Mouse (Mus musculus): ENCODE measurements around the gene Kank1. TPM values are rescaled to one million over a fixed set of nuclear protein-coding genes. Genes with fewer than 3 reads are reported as not detected.

Gene Kank1
- polyA plus RNA-seq, 1 experiment from 2014 or later: 23.0 TPM

DNA sequence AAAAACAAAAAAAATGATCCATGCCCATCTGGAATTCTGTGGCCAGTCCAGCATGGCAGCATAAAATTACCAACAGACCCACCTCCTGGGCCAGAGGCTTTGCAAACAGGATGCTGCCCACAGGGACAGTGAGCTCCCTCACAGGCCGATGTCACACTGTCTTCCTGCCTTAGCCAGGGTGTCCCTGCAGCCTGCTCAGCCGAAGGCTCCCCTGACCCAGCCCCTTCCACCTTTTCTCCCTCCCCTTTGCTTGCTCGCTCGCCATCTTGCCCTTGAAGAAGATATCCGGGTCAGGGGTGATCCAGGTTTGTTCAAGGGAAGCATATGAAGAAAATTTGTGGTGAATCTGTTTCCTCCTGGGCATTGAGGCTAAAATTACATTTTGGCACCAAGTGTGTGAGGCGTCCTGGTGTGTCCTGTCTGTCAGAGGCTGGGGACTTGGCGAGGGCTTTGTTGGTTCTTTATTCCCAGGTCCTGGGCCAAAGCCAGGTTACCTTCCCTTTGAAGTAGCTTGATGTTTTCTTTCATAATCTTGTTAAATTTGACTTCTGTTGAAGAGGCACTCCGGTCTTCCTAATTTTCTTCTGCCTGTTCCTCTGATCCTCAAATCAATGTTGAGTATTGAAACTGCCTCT, 121.8 kb downstream of the Kank1 start:
- ATAC-seq (ENCODE audit: low FRiP score, low TSS enrichment): no peak
- H3K27ac ChIP-seq (ENCODE audit: low read depth, low read length): no peak overlapping the region
- peaks cover 13% of the 10 kb centered on the region; the same call in 1 of the 2 replicates for H3K4me1 ChIP-seq (ENCODE audit: control insufficient read depth, insufficient read depth, low read length)
- no peaks in the 10 kb centered on the region for H3K9me3 ChIP-seq (ENCODE audit: control insufficient read depth, low read length)
- H3K27me3 ChIP-seq (ENCODE audit: control insufficient read depth, insufficient read depth, low read length): no peaks in the 10 kb centered on the region
- H3K36me3 ChIP-seq (ENCODE audit: control insufficient read depth, insufficient read depth, low read length): no peaks in the 10 kb centered on the region
- H3K4me3 ChIP-seq (ENCODE audit: low read length): no peak overlapping the region
- no peak overlapping the region for H3K4me2 ChIP-seq (replicated peaks; ENCODE audit: low read depth, low read length)
- H3K9ac ChIP-seq (ENCODE audit: low read depth, low read length): no peak overlapping the region
- 57% methylated on average over 8 of the region's 8 CpGs for WGBS

- Histone ChIP-seq H3K36me3 (ENCODE audit: control insufficient read depth, insufficient read depth, low read length) (no peaks in the 10 kb centered on the region), H3K4me1 (ENCODE audit: control insufficient read depth, insufficient read depth, low read length) (peaks cover 13% of the 10 kb centered on the region; the same call in 1 of the 2 replicates), H3K4me3 (ENCODE audit: low read length) (no peak overlapping the region), H3K27me3 (ENCODE audit: control insufficient read depth, insufficient read depth, low read length) (no peaks in the 10 kb centered on the region), H3K9me3 (ENCODE audit: control insufficient read depth, low read length) (no peaks in the 10 kb centered on the region), H3K4me2 (replicated peaks; ENCODE audit: low read depth, low read length) (no peak overlapping the region), H3K9ac (ENCODE audit: low read depth, low read length) (no peak overlapping the region), H3K27ac (ENCODE audit: low read depth, low read length) (no peak overlapping the region)
- WGBS: 47% methylated on average over 9 of the region's 9 CpGs
- no peak for ATAC-seq (ENCODE audit: low FRiP score, low TSS enrichment)
Observed at GRCm38 (mm10) chr19:25360571-25361029, 123.8 kb downstream of the Kank1 start.

- WGBS: 79% methylated on average over 7 of the region's 7 CpGs
- Histone ChIP-seq H3K4me1 (ENCODE audit: control insufficient read depth, insufficient read depth, low read length) (peaks cover 13% of the 10 kb centered on the region; the same call in 1 of the 2 replicates), H3K27ac (ENCODE audit: low read depth, low read length) (no peak overlapping the region), H3K4me3 (ENCODE audit: low read length) (no peak overlapping the region), H3K9me3 (ENCODE audit: control insufficient read depth, low read length) (no peaks in the 10 kb centered on the region), H3K4me2 (replicated peaks; ENCODE audit: low read depth, low read length) (no peak overlapping the region), H3K9ac (ENCODE audit: low read depth, low read length) (no peak overlapping the region), H3K36me3 (ENCODE audit: control insufficient read depth, insufficient read depth, low read length) (no peaks in the 10 kb centered on the region), H3K27me3 (ENCODE audit: control insufficient read depth, insufficient read depth, low read length) (no peaks in the 10 kb centered on the region)
- ATAC-seq (ENCODE audit: low FRiP score, low TSS enrichment): no peak
Observed at GRCm38 (mm10) chr19:25361956-25362355, 125.2 kb downstream of the Kank1 start.

- no peaks in the 10 kb centered on the region for H3K27me3 ChIP-seq (ENCODE audit: control insufficient read depth, insufficient read depth, low read length)
- ATAC-seq (ENCODE audit: low FRiP score, low TSS enrichment): no peak
- H3K9me3 ChIP-seq (ENCODE audit: control insufficient read depth, low read length): no peaks in the 10 kb centered on the region
- no peak overlapping the region for H3K4me3 ChIP-seq (ENCODE audit: low read length)
- H3K4me1 ChIP-seq (ENCODE audit: control insufficient read depth, insufficient read depth, low read length): peaks cover 5% of the 10 kb centered on the region; the same call in 1 of the 2 replicates
- H3K36me3 ChIP-seq (ENCODE audit: control insufficient read depth, insufficient read depth, low read length): no peaks in the 10 kb centered on the region
- no peak overlapping the region for H3K27ac ChIP-seq (ENCODE audit: low read depth, low read length)
- no peak overlapping the region for H3K4me2 ChIP-seq (replicated peaks; ENCODE audit: low read depth, low read length)
- WGBS: 81% methylated on average over 5 of the region's 5 CpGs
- no peak overlapping the region for H3K9ac ChIP-seq (ENCODE audit: low read depth, low read length)
Observed at GRCm38 (mm10) chr19:25365698-25366097, 128.9 kb downstream of the Kank1 start.

GRCm38 (mm10) chr19:25366620-25367019, 129.8 kb downstream of the Kank1 start:
- H3K9me3 ChIP-seq (ENCODE audit: control insufficient read depth, low read length): no peaks in the 10 kb centered on the region
- WGBS: 64% methylated on average over 12 of the region's 12 CpGs
- no peak overlapping the region for H3K4me3 ChIP-seq (ENCODE audit: low read length)
- H3K27me3 ChIP-seq (ENCODE audit: control insufficient read depth, insufficient read depth, low read length): no peaks in the 10 kb centered on the region
- no peaks in the 10 kb centered on the region for H3K36me3 ChIP-seq (ENCODE audit: control insufficient read depth, insufficient read depth, low read length)
- no peak overlapping the region for H3K9ac ChIP-seq (ENCODE audit: low read depth, low read length)
- H3K27ac ChIP-seq (ENCODE audit: low read depth, low read length): no peak overlapping the region
- no peak for ATAC-seq (ENCODE audit: low FRiP score, low TSS enrichment)
- H3K4me1 ChIP-seq (ENCODE audit: control insufficient read depth, insufficient read depth, low read length): 0 out of 2 replicates have a peak, but pooled peaks cover 3% of the 10 kb centered on the region
- no peak overlapping the region for H3K4me2 ChIP-seq (replicated peaks; ENCODE audit: low read depth, low read length)

DNA sequence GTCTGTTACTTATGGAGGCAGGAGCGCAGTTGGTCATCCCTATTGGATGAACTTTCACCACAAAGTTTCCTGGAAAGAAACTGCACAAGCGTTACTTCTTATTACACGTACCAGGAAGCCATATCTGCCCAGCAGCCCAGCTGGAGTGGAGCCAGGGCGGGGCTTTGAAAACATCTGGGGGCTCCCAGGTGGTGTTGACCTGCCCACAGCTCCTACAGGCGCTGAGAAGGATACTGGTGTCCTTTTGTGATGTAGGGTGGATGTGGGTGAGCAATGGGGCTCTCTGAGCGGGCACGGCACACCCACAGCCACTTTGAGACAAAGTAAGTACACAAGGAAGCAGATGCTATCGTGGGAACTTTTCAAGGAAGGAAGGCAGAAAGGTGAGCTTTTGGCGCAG, 133.7 kb downstream of the Kank1 start:
- Histone ChIP-seq H3K9me3 (ENCODE audit: control insufficient read depth, low read length) (no peaks in the 10 kb centered on the region), H3K27me3 (ENCODE audit: control insufficient read depth, insufficient read depth, low read length) (no peaks in the 10 kb centered on the region), H3K36me3 (ENCODE audit: control insufficient read depth, insufficient read depth, low read length) (no peaks in the 10 kb centered on the region), H3K4me1 (ENCODE audit: control insufficient read depth, insufficient read depth, low read length) (peaks cover 7% of the 10 kb centered on the region; the same call in 1 of the 2 replicates), H3K4me3 (ENCODE audit: low read length) (no peak overlapping the region), H3K9ac (ENCODE audit: low read depth, low read length) (no peak overlapping the region), H3K27ac (ENCODE audit: low read depth, low read length) (no peak overlapping the region), H3K4me2 (replicated peaks; ENCODE audit: low read depth, low read length) (no peak overlapping the region)
- no peak for ATAC-seq (ENCODE audit: low FRiP score, low TSS enrichment)
- 90% methylated on average over 9 of the region's 9 CpGs for WGBS

GRCm38 (mm10) chr19:25372794-25373193, 136.0 kb downstream of the Kank1 start:
- peaks cover 4% of the 10 kb centered on the region; the same call in 1 of the 2 replicates for H3K4me1 ChIP-seq (ENCODE audit: control insufficient read depth, insufficient read depth, low read length)
- H3K4me2 ChIP-seq (replicated peaks; ENCODE audit: low read depth, low read length): no peak overlapping the region
- no peak overlapping the region for H3K27ac ChIP-seq (ENCODE audit: low read depth, low read length)
- H3K9ac ChIP-seq (ENCODE audit: low read depth, low read length): no peak overlapping the region
- 80% methylated on average over 7 of the region's 7 CpGs for WGBS
- H3K27me3 ChIP-seq (ENCODE audit: control insufficient read depth, insufficient read depth, low read length): no peaks in the 10 kb centered on the region
- no peak for ATAC-seq (ENCODE audit: low FRiP score, low TSS enrichment)
- H3K9me3 ChIP-seq (ENCODE audit: control insufficient read depth, low read length): no peaks in the 10 kb centered on the region
- no peaks in the 10 kb centered on the region for H3K36me3 ChIP-seq (ENCODE audit: control insufficient read depth, insufficient read depth, low read length)
- H3K4me3 ChIP-seq (ENCODE audit: low read length): no peak overlapping the region

DNA sequence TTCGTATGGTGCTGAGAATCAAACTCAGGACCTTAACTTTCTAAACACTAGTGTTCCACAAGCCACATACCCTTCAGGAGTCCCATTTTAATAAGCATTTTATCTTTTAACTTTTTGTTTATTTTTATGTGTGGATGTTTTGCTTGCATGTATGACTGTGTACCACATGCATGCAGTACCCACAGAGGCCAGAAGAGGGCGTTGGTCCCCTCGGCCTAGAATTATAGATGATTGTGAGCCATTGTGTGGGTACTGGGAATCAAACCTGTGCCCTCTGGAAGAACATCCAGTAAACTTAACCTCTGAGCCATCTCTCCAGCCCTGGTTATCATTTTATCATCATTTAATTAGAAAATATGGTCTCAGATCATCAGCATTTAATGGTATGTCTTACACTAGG, 136.8 kb downstream of the Kank1 start:
- Histone ChIP-seq H3K4me3 (ENCODE audit: low read length) (no peak overlapping the region), H3K27me3 (ENCODE audit: control insufficient read depth, insufficient read depth, low read length) (no peaks in the 10 kb centered on the region), H3K36me3 (ENCODE audit: control insufficient read depth, insufficient read depth, low read length) (no peaks in the 10 kb centered on the region), H3K4me2 (replicated peaks; ENCODE audit: low read depth, low read length) (no peak overlapping the region), H3K9me3 (ENCODE audit: control insufficient read depth, low read length) (no peaks in the 10 kb centered on the region), H3K4me1 (ENCODE audit: control insufficient read depth, insufficient read depth, low read length) (peaks cover 4% of the 10 kb centered on the region; the same call in 1 of the 2 replicates), H3K9ac (ENCODE audit: low read depth, low read length) (no peak overlapping the region), H3K27ac (ENCODE audit: low read depth, low read length) (no peak overlapping the region)
- ATAC-seq (ENCODE audit: low FRiP score, low TSS enrichment): no peak
- 63% methylated on average over 3 of the region's 3 CpGs for WGBS

DNA sequence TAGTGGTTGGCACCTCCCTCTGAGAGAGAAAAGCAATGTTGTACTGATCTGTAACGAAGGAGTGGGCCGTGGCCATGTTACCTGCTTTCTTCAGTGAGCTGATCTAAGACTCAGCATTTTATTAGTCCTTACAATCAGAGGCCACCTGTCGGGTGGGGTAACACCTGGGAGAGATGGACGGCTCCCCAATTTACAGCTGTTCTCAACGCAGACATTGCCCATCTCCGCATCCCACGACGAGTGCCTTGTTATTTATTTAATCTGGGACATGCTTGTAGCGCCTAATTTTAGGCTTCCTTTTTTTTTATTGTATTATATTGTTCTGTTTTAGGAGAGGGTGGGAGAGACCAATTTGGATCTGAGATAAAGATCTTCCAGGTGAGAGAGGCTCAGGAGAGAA, 137.4 kb downstream of the Kank1 start:
- WGBS: 70% methylated on average over 9 of the region's 9 CpGs
- H3K9ac ChIP-seq (ENCODE audit: low read depth, low read length): no peak overlapping the region
- H3K36me3 ChIP-seq (ENCODE audit: control insufficient read depth, insufficient read depth, low read length): no peaks in the 10 kb centered on the region
- H3K4me1 ChIP-seq (ENCODE audit: control insufficient read depth, insufficient read depth, low read length): peaks cover 4% of the 10 kb centered on the region; the same call in 1 of the 2 replicates
- no peak overlapping the region for H3K4me2 ChIP-seq (replicated peaks; ENCODE audit: low read depth, low read length)
- no peak for ATAC-seq (ENCODE audit: low FRiP score, low TSS enrichment)
- H3K9me3 ChIP-seq (ENCODE audit: control insufficient read depth, low read length): no peaks in the 10 kb centered on the region
- no peak overlapping the region for H3K27ac ChIP-seq (ENCODE audit: low read depth, low read length)
- H3K4me3 ChIP-seq (ENCODE audit: low read length): no peak overlapping the region
- no peaks in the 10 kb centered on the region for H3K27me3 ChIP-seq (ENCODE audit: control insufficient read depth, insufficient read depth, low read length)
